Mouse (Mus musculus): ENCODE data around the gene Sorcs1.

Sorcs1 gene

DNA sequence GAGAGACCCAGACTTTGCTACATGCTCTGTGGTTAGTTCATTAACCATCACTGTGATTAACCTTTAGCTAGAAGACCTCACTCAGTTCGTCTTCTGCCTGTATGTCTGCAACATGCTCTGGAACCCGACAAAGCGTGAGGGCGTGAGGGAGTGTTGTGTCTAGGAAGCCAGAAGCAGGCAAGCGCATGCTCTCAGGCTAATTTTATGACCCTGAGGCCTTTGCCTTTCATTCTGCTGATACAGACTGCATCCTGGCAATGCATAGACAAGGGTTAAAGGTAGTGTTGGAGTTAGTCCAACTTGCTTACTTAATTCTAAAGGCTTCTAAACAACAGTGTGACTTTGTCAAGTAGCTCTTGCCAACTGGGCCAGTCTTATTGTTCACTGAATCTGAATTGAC lies 458.0 kb downstream of the Sorcs1 start:
- DNase-seq (ENCODE audit: low read depth, low spot score), result no peak

DNA sequence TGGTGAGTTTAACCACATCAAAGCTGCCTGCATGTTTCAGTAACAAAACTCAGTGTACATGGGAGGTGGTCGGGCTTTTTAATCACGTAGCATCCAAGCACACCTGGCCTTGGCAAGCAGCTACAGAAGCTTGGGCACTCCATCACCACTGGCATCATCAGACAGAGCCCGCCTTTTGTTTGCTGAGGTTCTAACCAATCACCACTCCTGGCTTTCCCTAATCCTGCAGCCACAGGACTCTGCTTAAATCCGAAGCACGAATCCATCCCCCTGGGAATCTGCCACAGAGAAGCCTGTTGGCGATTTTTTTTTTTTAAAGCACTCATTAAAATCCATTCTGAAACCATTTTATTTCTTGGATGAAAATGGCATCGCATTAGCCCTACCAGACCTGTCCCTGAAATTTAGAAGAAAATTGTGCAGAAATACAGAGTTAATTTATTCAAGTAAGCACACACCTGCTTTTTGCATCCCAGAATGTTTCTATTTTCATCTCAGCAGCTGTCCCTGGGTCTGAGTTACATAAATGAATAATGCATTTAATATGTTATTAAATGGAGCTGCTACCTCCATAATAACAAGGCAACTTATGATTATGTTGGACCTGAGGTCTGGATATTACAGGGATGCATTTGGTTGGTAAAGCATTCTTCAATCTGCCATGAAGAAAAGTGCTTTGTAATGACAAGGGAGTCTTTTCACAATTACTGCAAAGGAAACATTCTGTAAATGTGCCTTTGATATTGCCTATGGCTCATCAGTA lies 463.8 kb downstream of the Sorcs1 start:
- DNase-seq (ENCODE audit: low read depth, low spot score), result no peak

DNA sequence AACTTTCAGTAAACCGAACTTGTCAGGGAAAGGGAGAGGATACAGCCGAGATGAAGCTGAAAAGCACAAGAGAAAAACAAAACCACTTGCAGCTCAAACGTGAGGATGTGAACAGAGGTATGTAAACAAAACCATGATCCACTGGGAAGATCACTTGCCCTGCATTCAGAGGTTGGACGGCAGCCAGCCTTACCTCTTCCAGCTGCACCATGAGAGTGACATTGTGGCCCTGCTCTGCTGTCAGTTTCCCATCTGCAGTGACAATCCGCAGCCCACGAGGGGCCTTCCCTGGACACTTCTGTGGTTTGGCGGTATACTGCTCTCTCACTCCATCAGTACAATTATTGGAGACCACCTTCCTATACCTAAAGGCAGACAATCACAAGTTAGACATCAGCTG lies 468.0 kb downstream of the Sorcs1 start:
- no peak for DNase-seq (ENCODE audit: low read depth, low spot score)

DNA sequence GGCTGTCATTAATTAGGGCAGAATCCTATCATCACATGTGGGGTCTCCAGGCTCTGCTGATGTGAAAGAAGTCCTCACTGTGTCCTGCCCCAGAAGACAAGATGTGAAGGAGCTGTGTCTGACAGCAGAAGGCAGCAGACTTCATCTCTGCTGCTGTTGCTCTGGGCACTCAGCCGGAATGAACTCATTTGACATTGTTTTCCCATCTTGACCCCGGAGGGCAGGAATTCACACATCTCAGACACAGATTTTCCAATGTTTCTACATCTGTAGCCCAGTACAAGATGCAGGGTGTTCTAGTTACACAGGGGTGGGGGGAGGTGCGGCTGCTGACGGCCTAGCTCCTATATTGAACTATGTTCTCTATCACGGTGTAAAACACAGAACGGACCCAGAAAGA lies 474.1 kb downstream of the Sorcs1 start:
- DNase-seq (ENCODE audit: low read depth, low spot score), result no peak

DNA sequence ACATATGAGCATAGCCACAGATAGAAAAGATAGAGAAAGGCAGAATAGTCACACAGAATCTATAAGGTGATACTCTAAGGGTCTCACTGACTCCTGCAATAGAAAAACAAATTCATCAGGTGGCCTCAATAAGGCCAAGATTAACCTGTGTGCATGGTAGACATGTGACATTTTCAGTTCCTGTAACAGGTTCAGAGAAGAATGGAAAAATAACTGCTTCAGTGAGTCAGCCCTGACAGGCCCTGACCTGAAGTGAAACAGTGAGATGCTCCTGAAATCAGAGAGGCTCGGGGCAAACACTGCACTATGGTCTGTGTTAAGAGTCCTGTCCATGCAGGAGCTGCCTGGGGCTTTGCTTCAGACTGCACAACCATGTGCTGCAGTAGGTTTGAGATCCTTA lies 481.9 kb downstream of the Sorcs1 start:
- DNase-seq (ENCODE audit: low read depth, low spot score), result no peak

DNA sequence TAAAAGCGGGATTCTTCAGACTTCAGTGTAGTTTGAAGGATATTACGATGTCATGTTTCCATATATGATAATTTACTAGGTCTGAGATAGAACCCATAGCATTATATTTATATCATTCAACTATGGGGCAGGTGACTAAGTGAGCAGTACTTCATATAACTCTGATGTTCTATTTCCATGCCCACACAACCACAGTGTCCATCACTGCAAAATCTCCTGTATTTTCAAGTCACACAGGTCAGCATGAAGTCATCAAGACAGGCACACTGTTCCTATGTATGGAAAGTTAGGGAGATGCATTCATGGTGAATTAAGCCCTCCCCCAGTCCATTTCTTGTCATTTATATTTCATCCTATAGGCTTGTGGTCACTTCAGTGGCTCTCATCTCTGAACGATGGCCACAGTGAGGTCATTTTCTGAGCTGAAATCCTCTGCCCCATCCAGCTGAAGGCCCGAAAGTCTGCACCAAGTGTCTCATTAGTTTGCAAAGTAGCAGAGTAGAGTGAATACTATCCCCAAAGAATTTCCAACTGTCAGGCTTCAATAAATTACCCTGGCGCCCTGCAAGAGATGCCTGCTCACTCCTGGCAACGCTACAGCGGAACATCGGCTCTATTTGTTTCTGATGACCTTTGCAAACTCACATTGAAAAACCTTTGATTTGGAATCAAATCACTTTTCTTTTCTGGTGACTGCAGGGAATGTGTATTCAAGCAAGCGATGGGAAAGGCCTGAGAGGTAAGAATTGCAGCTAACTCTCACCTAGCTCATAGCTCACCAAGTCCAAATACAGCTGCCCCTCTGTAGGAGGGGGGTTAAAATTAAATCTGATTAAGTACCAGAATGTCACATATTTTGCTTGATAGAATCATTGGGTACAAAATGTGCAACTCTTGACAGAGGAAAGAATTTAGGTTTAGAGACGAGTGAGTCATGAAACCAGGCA lies 492.4 kb downstream of the Sorcs1 start:
- no peak for DNase-seq (ENCODE audit: low read depth, low spot score)

DNA sequence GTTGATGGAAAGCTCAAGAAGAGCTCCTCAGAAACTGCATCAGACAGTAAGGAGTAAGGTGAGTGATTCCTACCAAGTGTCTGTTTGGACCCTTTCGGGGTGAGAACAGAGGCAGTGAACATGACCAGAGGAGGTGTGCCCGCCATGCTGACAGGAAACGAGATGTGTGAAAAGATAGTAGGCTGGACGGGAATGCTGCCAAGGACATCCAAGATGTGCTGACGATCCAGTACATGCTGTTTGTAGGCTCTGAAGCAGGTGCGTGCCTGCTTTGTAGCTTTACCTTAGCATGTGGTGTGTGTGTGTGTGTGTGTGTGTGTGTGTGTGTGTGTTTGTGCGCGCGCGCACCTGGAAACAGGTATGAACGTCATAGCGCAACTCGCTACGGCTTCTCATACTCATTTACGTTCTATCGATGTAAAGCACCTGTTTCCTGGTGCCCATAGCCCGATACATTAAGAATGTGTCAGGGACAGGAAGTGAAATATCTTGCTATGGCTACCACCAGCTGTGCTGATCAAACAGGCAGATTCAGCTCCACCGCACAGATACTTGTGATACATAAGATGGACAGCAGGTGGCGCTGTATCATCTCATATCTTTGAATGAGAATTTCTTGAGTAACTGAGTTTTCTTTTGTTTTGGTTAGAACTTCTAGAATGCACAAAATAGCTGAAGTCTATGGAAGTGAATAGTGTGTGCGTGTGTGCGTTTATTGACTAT lies 493.4 kb downstream of the Sorcs1 start:
- peak; percentile 70 for DNase-seq (ENCODE audit: low read depth, low spot score)

DNA sequence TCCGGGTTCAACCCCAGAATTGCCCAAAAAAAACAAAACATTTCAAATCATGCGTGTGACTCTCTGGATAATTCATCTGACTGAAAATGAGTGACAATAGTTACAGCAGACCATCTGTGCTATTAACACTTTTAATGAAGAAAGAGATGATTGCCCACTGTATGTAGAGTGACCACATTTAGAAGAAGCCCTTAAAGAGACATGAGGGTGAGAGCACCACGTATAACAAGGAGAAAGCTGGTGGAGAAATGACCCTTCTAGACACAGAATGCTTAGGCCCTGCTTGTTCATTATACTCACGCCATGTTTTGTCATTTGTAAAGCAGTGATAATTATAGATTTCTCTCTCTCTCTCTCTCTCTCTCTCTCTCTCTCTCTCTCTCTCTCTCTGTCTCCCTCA lies 499.6 kb downstream of the Sorcs1 start:
- no peak for DNase-seq (ENCODE audit: low read depth, low spot score)

DNA sequence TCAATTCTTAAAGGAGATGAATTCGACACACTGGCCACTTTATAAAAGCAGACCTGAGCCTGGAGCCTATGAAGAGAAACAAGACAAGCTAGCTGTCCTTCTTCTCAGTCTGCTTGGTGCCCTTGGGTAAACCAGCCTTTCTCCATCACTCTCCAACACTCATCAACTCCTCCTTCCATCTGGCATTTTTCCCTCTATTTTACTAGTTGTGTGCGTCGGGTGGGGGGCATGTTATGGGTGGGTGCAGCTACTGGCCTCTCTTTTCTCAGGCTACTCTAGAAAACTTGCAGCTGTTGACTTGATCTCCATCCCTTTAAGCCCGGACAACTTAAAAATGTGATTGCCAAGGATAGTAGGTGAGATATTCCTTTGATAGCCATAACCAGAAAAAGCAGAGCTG lies 500.3 kb downstream of the Sorcs1 start:
- no peak for DNase-seq (ENCODE audit: low read depth, low spot score)

DNA sequence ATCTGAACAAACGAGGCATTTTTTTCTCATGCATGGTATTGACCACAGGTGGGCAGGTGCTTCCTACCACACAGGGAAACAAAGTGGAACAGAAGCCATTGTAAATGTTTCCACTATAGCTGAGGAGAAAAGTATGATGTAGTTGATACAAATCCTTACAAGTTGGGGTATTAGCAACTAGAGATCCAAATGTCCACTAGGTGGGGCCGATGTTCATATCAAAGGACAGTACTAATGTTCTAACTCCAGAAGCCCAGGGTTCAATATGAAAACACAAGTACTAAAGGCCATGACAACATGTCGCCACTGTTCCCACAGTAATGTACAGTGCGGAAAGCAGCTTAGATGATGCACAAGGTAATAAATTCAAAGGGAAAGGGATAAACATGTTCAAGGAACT lies 506.6 kb downstream of the Sorcs1 start:
- peak; percentile 29 for DNase-seq (ENCODE audit: low read depth, low spot score)

DNA sequence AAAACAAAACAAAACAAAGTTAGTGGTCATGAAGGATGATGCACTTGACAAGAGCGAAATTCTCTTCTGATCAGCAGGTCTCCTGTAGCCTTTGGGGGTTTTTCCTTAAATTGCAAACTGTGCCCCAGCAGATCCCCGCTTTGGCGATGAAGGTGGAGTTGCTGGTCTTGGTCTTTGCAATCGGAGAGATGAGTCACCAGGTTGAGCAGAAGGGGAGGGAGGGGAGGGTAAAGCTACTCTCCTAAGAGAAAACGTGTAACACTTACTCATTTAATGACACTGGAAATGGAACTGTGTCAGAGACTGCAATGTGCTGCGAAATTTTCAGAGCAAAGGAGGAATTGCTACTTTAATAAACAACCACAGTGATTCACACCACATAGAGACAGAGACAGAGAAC lies 527.3 kb downstream of the Sorcs1 start:
- DNase-seq (ENCODE audit: low read depth, low spot score), result no peak

DNA sequence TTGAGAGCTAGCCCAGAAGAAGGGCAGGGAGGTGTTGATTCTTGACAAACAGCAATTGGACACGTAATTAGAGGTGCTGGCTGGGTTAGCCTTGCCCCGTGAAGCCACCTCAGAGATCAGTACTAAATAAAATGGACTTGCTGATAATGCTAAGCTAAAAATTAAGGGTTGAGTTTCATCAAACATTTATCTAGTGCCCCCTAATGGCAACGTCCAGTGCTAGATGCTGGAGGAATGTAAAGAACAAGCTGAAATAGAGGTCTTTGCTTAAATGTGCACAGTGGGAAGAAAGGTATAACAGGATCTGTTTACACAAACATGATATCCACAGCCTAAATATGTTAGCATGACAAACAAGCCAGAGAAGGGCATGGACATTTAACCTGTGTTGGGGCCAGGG lies 532.5 kb downstream of the Sorcs1 start:
- DNase-seq (ENCODE audit: low read depth, low spot score), result peak; percentile 2

DNA sequence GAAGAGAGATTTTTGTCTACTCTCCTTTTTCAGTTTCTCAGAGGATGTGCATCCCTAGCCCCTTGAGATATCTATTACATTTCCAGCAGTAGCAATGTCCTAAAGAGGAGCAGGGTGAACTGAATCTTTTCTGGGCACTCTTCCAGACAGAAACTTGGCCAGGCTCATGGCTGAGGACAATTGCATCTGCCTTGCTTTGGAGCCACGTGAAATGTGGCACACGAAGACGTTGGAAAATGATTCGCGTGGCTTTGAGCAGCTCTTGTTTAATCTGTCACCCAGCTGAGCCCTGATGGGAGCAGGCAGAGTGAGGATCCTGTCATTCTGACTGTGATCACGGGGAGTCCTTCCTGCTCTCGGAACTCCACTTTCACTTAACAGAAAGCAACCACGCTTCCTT lies 536.6 kb downstream of the Sorcs1 start:
- no peak for DNase-seq (ENCODE audit: low read depth, low spot score)

DNA sequence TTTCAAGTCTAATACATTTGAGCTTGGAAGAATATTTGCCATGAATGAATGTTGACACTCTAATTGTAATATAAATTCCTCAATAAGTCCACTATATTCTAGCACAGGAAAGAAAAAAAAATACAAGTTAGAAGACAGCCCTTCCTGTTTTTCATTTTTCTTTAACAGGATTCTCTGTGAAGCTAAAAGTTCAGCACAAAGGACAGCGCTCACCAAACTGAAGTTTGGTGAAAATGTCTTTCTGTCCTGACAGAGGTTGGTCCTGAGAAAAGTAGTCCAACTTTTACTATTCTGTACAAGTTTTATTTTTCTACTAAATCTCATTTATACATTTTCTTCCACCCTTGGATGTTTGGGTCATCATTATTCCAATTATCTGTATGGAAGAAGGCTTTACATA lies 543.8 kb downstream of the Sorcs1 start:
- peak; percentile 6 for DNase-seq (ENCODE audit: low read depth, low spot score)

DNA sequence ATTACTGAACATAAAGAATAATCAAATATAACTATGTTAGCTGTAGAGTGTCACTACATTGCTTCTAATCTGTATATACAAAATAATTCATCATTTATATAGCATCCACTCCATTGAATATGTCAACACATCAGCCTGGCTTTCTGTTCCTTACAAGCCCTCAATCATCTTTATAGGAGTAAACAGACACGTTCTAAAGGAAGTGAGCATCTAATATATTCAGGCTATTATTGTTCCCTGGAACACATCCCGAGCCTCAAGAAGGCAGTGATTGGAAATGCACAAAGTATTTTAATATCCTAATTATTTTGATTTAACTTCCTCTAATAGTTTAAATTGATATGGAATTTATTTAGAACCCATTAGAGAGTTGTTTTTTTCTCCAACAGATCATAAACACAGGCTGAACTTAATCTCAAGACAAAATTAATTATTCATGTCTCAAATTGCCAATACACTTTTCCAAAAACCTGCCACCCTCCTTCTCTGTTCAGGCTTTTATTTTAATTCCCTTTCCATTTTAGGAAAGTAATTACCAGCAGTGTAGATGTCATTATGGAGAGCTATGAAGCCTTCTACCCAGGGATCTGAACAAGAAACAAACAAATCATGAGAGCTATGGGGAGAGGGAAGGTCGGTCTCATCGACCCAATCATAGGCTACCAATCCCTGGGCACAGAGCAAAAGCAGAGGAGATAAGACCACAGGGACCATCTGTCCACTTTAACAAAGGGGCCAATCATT lies 572.4 kb downstream of the Sorcs1 start:
- no peak for DNase-seq (ENCODE audit: low read depth, low spot score)

All from 3T3-L1 (cell line).